Mouse (Mus musculus): ENCODE measurements at regions not wholly inside any gene's neighbourhood (a gene's known extent, or its start where the extent isn't known, plus 50 kb on each side); places are given as distances from the start of the nearest gene placed in this dataset.

DNA sequence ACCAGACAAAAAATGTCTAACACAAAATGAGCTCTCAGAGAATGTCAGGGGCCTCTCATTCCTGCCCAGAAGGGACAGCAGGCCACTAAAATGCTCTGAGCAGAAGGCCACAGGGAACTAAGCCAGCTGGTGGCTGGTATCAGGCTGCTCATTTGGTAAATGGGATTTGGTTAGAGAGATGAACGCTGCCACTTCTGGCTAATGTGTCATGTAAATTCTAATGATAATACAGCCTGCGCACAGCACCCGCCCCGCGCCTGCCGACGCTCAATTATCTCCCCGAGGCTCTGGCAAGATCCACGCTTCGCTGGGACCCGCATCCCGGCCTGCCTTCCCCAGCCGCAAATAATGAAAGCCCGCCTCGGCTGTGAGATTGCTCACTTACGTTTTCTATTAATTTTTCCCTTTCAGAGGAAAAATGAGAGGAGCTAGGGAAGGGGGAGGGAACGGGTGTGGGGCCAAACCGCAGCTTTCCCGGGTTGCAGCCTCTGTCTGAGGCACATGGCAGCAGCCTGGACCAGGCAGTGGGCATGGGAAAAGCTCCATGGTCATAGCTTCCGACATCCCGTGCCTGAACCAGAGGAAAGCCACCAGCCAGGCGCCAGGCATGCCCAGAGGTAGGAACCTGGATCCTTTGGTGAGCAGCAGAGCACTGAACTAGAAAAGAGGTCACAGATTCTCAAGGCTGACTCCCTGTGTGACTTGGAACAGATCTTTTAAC, 92.2 kb upstream of the Csf3r start:
- H3K4me1 ChIP-seq (ENCODE audit: control insufficient read depth, insufficient read depth, low read length): no peaks in the 10 kb centered on the region
- H3K9ac ChIP-seq (ENCODE audit: low read length): peak overlapping the region; percentile 18; the same call in 1 of the 2 replicates
- peak overlapping the region; percentile 35; the same call in 1 of the 2 replicates for H3K27ac ChIP-seq (ENCODE audit: low read depth, low read length)
- H3K9me3 ChIP-seq (replicated peaks; ENCODE audit: control insufficient read depth, low read length): no peaks in the 10 kb centered on the region
- 25% methylated on average over 22 of the region's 22 CpGs for WGBS
- no peak overlapping the region; the same call in 1 of the 2 replicates for H3K4me2 ChIP-seq (ENCODE audit: low read length)
- no peaks in the 10 kb centered on the region for H3K27me3 ChIP-seq (replicated peaks; ENCODE audit: control insufficient read depth, insufficient read depth, low read length)
- no peaks in the 10 kb centered on the region for H3K36me3 ChIP-seq (ENCODE audit: control insufficient read depth, insufficient read depth, low read length)
- ATAC-seq (peak; percentile 34; the same call in 1 of the 2 replicates), DNase-seq (ENCODE audit: low spot score) (peak; percentile 78)
- no peak overlapping the region for H3K4me3 ChIP-seq (ENCODE audit: low read depth, low read length)

DNA sequence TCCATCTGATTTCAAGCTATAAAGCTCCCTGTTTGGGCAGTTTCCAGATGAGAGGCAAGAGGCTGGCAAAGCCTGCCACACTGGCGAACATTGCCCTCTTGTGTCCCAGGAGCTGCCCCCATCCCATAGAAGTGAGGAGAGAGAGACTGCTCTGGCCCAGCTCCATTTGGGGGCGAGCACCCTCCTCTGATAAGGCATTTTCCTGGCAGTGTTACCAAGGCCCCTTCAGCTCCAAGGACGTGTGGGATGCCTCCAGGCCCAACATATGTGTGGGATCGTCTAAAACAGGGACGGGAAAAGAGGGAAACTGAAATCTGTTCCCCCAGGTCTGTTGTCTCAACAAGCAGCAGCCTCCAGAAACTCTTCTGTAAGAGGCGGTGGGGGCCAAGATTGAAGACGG, 88.0 kb upstream of the Csf3r start:
- 73% methylated on average over 7 of the region's 7 CpGs for WGBS
- Histone ChIP-seq H3K4me2 (ENCODE audit: low read length) (no peak overlapping the region), H3K36me3 (ENCODE audit: control insufficient read depth, insufficient read depth, low read length) (no peaks in the 10 kb centered on the region), H3K9ac (ENCODE audit: low read length) (no peak overlapping the region), H3K4me1 (ENCODE audit: control insufficient read depth, insufficient read depth, low read length) (no peaks in the 10 kb centered on the region), H3K27me3 (replicated peaks; ENCODE audit: control insufficient read depth, insufficient read depth, low read length) (no peaks in the 10 kb centered on the region), H3K27ac (ENCODE audit: low read depth, low read length) (no peak overlapping the region), H3K4me3 (ENCODE audit: low read depth, low read length) (no peak overlapping the region), H3K9me3 (replicated peaks; ENCODE audit: control insufficient read depth, low read length) (no peaks in the 10 kb centered on the region)
- ATAC-seq (no peak), DNase-seq (ENCODE audit: low spot score) (no peak)

DNA sequence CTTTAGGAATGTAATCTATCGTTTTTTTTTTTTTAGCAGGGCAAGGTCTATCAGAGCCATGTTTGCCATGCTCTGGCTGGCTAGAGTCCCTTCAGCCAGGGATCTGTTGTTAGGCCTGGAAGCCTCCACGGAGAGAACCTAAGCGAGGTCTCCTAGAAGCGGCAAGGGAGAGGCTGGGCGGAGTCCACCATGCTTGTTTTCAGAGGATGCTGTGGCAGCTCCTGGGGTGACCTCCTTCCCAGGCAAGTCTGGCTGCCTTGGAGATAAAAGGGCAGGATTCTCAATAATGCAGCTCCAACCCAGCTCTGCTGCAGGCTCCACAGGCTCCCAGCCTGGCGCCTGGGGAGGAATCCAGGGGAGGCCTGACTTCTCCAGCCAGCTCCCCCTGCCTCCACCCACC, 86.2 kb upstream of the Csf3r start:
- Histone ChIP-seq H3K9ac (ENCODE audit: low read length) (no peak overlapping the region), H3K27ac (ENCODE audit: low read depth, low read length) (no peak overlapping the region), H3K36me3 (ENCODE audit: control insufficient read depth, insufficient read depth, low read length) (no peaks in the 10 kb centered on the region), H3K9me3 (replicated peaks; ENCODE audit: control insufficient read depth, low read length) (no peaks in the 10 kb centered on the region), H3K4me2 (ENCODE audit: low read length) (no peak overlapping the region), H3K4me1 (ENCODE audit: control insufficient read depth, insufficient read depth, low read length) (no peaks in the 10 kb centered on the region), H3K27me3 (replicated peaks; ENCODE audit: control insufficient read depth, insufficient read depth, low read length) (no peaks in the 10 kb centered on the region), H3K4me3 (ENCODE audit: low read depth, low read length) (no peak overlapping the region)
- 43% methylated on average over 6 of the region's 6 CpGs for WGBS
- ATAC-seq (no peak), DNase-seq (ENCODE audit: low spot score) (no peak)

DNA sequence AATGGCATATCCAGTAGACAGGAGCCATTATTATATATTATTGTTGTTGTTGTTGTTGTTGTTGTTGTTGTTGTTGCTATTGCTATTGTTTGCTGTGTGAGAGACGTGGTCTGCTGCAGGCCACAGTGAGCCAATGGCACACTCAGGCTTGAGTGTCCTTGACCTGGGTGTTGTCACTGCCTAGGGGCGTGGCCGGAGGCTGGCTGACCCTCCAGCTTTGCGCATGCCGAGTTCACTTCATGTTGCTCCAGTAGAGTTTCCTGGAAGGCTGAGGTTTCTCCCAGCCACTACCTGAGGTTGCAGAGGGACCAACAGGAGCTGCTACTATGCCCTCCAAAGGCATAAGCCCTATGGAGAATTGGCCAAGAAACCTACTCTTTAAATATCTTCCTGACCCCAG, 83.1 kb upstream of the Csf3r start:
- DNase-seq (ENCODE audit: low spot score): no peak
- H3K27ac ChIP-seq (ENCODE audit: low read depth, low read length): no peak overlapping the region
- WGBS: 56% methylated on average over 5 of the region's 5 CpGs
- no peaks in the 10 kb centered on the region for H3K9me3 ChIP-seq (replicated peaks; ENCODE audit: control insufficient read depth, low read length)
- H3K9ac ChIP-seq (ENCODE audit: low read length): no peak overlapping the region
- no peak for ATAC-seq
- H3K27me3 ChIP-seq (replicated peaks; ENCODE audit: control insufficient read depth, insufficient read depth, low read length): no peaks in the 10 kb centered on the region
- no peaks in the 10 kb centered on the region for H3K36me3 ChIP-seq (ENCODE audit: control insufficient read depth, insufficient read depth, low read length)
- H3K4me1 ChIP-seq (ENCODE audit: control insufficient read depth, insufficient read depth, low read length): no peaks in the 10 kb centered on the region; the same call in 1 of the 2 replicates
- H3K4me3 ChIP-seq (ENCODE audit: low read depth, low read length): no peak overlapping the region
- no peak overlapping the region for H3K4me2 ChIP-seq (ENCODE audit: low read length)

DNA sequence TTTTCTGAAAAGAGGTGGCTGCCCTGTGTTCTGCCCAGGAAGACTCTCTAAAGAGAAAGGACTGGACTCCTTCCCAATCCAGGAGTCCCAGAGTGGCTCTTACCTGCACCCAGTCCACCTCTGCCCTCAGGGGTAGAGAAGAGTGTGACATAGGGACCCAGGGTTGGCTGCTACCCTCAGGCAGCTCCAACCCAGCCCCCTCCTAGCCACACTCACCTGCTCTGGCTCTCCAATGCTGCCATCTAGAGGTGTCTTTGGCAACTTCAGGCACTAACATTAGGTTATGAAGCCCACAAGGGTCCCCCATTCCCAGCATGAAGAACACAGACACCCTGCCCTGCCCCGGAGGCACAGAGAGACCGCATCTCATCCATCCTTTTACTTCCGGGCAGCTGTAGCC, 82.4 kb upstream of the Csf3r start:
- Histone ChIP-seq H3K36me3 (ENCODE audit: control insufficient read depth, insufficient read depth, low read length) (no peaks in the 10 kb centered on the region), H3K4me1 (ENCODE audit: control insufficient read depth, insufficient read depth, low read length) (no peaks in the 10 kb centered on the region; the same call in 1 of the 2 replicates)
- WGBS: 58% methylated on average over 3 of the region's 3 CpGs

DNA sequence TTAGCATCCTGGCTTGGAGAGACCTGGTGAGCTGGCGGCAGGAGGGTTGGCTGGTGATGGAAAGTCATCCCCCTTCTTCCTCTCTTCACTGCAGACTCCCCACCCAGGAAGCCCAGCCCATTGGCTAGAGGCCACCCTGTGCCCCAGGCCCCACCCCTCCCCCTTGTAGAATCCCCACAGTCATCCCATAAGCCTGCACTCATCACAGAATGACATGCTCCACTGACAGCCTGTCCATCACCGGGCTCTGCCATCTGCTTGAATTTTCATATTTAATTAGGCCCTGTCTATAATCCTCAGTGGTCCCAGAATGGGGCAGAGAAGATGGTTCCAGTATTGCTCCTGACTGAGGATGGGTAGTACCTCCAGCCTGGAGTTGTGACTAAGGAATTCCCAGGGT, 79.3 kb upstream of the Csf3r start:
- Histone ChIP-seq H3K36me3 (ENCODE audit: control insufficient read depth, insufficient read depth, low read length) (no peaks in the 10 kb centered on the region), H3K9ac (ENCODE audit: low read length) (no peak overlapping the region), H3K27me3 (replicated peaks; ENCODE audit: control insufficient read depth, insufficient read depth, low read length) (no peaks in the 10 kb centered on the region), H3K9me3 (replicated peaks; ENCODE audit: control insufficient read depth, low read length) (no peaks in the 10 kb centered on the region), H3K4me2 (ENCODE audit: low read length) (no peak overlapping the region), H3K4me1 (ENCODE audit: control insufficient read depth, insufficient read depth, low read length) (no peaks in the 10 kb centered on the region; the same call in 1 of the 2 replicates), H3K4me3 (ENCODE audit: low read depth, low read length) (no peak overlapping the region), H3K27ac (ENCODE audit: low read depth, low read length) (no peak overlapping the region)
- 46% methylated on average over 2 of the region's 2 CpGs for WGBS
- DNase-seq (ENCODE audit: low spot score): peak; percentile 47
- peak; percentile 52; the same call in 1 of the 2 replicates for ATAC-seq

More for the DNA sequence above, 82.4 kb upstream of the Csf3r start:
- H3K4me3 ChIP-seq (ENCODE audit: low read depth, low read length): no peak overlapping the region
- no peak overlapping the region for H3K27ac ChIP-seq (ENCODE audit: low read depth, low read length)
- peak; percentile 81 for DNase-seq (ENCODE audit: low spot score)
- no peaks in the 10 kb centered on the region for H3K9me3 ChIP-seq (replicated peaks; ENCODE audit: control insufficient read depth, low read length)
- H3K9ac ChIP-seq (ENCODE audit: low read length): no peak overlapping the region
- no peaks in the 10 kb centered on the region for H3K27me3 ChIP-seq (replicated peaks; ENCODE audit: control insufficient read depth, insufficient read depth, low read length)
- ATAC-seq: peak; percentile 73; the same call in 1 of the 2 replicates
- H3K4me2 ChIP-seq (ENCODE audit: low read length): no peak overlapping the region

DNA sequence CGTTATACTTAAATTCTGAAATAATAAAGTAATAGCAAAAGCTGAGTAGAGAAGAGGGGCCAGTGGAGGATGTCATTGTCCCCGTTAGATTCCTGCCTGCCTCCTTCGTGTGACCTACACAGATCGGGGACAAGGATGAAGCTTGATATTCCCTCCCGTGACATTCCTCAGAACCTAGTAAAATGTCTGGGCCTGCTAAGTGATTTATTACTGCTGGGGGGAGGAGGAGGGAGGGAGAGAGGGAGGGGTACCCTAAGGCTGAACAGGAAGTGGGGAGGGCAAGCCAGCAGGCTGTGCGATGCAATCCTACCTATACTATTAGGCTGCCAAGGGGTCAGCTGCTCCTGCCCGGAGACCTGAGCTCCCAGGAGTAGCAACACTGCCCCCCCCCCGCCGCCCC, 64.9 kb upstream of the Csf3r start:
- no peak for DNase-seq (ENCODE audit: low spot score)
- ATAC-seq: no peak
- H3K4me3 ChIP-seq (ENCODE audit: low read depth, low read length): no peak overlapping the region
- H3K4me1 ChIP-seq (ENCODE audit: control insufficient read depth, insufficient read depth, low read length): peaks cover 3% of the 10 kb centered on the region
- H3K27ac ChIP-seq (ENCODE audit: low read depth, low read length): no peak overlapping the region
- H3K9ac ChIP-seq (ENCODE audit: low read length): no peak overlapping the region
- no peak overlapping the region for H3K4me2 ChIP-seq (ENCODE audit: low read length)
- H3K9me3 ChIP-seq (replicated peaks; ENCODE audit: control insufficient read depth, low read length): no peaks in the 10 kb centered on the region
- 70% methylated on average over 9 of the region's 9 CpGs for WGBS
- no peaks in the 10 kb centered on the region for H3K36me3 ChIP-seq (ENCODE audit: control insufficient read depth, insufficient read depth, low read length)
- no peaks in the 10 kb centered on the region for H3K27me3 ChIP-seq (replicated peaks; ENCODE audit: control insufficient read depth, insufficient read depth, low read length)

DNA sequence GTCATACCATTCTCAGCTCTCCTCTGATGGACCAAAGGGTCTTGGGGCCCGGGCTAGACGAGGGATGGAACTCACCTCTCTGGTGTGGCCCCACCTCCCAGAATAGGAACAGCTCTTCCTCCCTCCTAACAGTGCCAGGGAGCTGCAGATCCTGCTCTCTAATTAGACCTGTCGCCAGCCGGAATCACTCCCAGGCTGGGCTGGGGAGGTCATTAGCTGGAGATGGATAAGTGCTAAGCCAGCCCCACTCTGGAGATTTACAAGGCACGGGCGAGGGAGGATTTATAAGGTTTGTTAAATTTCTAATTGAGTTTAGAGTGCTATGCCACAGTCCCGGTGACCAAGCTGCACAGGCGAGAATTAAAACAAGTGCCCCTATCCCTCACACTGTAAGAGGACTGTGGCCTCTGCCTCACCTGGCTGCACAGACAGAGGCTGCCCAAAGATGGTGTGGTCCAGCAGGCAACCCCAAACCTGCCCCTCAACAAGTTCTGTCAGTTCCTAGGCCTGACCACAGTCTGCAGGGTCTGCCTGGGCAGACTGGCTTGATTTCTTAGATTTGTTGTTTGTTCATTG, 63.6 kb upstream of the Csf3r start:
- no peak overlapping the region for H3K4me3 ChIP-seq (ENCODE audit: low read depth, low read length)
- H3K9me3 ChIP-seq (replicated peaks; ENCODE audit: control insufficient read depth, low read length): no peaks in the 10 kb centered on the region
- H3K27me3 ChIP-seq (replicated peaks; ENCODE audit: control insufficient read depth, insufficient read depth, low read length): no peaks in the 10 kb centered on the region
- no peak overlapping the region for H3K27ac ChIP-seq (ENCODE audit: low read depth, low read length)
- H3K4me2 ChIP-seq (ENCODE audit: low read length): no peak overlapping the region
- DNase-seq (ENCODE audit: low spot score) (no peak), ATAC-seq (no peak)
- H3K36me3 ChIP-seq (ENCODE audit: control insufficient read depth, insufficient read depth, low read length): no peaks in the 10 kb centered on the region
- H3K4me1 ChIP-seq (ENCODE audit: control insufficient read depth, insufficient read depth, low read length): peaks cover 3% of the 10 kb centered on the region
- WGBS: 31% methylated on average over 8 of the region's 8 CpGs
- H3K9ac ChIP-seq (ENCODE audit: low read length): no peak overlapping the region

DNA sequence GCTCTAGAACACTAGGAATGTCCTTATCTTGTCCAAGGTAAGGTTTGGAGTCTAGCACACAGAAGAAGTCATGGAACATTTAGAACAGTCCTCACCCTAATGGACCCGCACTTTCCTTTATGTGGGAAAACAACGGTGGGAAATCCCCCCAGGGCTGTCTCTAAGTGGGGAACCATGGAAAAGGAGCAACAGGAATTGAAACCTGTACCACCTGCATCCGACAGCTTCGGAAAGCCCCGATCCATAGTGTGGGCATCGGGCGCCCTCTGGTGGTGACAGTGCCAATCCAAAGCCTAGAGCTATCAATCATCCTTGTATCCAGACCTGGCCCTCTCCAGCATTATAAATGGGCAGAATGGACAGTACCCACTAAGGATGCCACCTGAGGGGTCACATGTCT, 61.7 kb upstream of the Csf3r start:
- H3K4me3 ChIP-seq (ENCODE audit: low read depth, low read length): no peak overlapping the region
- H3K36me3 ChIP-seq (ENCODE audit: control insufficient read depth, insufficient read depth, low read length): no peaks in the 10 kb centered on the region
- WGBS: 5% methylated on average over 7 of the region's 7 CpGs
- no peaks in the 10 kb centered on the region for H3K4me1 ChIP-seq (ENCODE audit: control insufficient read depth, insufficient read depth, low read length)
- DNase-seq (ENCODE audit: low spot score): peak; percentile 89
- no peak overlapping the region for H3K27ac ChIP-seq (ENCODE audit: low read depth, low read length)
- no peaks in the 10 kb centered on the region for H3K9me3 ChIP-seq (replicated peaks; ENCODE audit: control insufficient read depth, low read length)
- no peak overlapping the region for H3K4me2 ChIP-seq (ENCODE audit: low read length)
- H3K27me3 ChIP-seq (replicated peaks; ENCODE audit: control insufficient read depth, insufficient read depth, low read length): no peaks in the 10 kb centered on the region
- ATAC-seq: peak; percentile 70
- no peak overlapping the region for H3K9ac ChIP-seq (ENCODE audit: low read length)

Measured in forebrain, embryonic 14.5 days (tissue).